Mouse (Mus musculus) CD4-positive, CD25-positive, alpha-beta regulatory T cell, adult 4 months (primary cell): ENCODE results near the gene Rnf135. TPM values are rescaled to one million over a fixed set of nuclear protein-coding genes. Genes with fewer than 3 reads are reported as not detected.
"Not testable (repeated sequence)": the region's sequence is repeated elsewhere in the genome, so short reads cannot be mapped to it uniquely, and the experiment has no call there.

ENCODE experiments used
- ATAC-seq: one replicate; pipeline ENCODE4 v1.8.0; 2017
- polyA plus RNA-seq, 2 experiments: library from polyadenylated mRNA; unstranded; fragments of 100-300 nt; shearing (Covaris generic); gene quantifications; one replicate each; pipeline ENCODE4 v1.2.1; 2017

Gene Rnf135
- polyA plus RNA-seq, 2 experiments from 2014 or later: 8.4 to 11.3 TPM

DNA sequence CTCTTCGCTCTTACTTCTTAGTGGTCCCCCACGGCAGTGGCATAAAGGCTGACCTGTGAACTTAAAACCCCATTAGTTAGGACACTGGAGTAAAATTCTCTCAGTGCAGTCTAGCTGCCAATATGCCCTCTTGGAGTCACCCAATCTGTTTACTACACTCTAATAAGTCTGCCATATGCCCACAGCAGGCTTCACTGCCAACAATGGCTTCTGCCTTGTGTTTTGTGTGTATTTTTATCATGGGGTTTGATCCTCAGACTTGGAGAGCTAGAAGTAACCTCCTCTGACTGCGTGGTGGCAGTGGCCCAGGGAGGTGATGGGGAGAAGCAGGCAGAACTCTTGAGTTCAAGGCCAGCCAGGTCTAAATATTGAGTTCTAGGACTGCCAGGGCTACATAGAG is 20.4 kb downstream of the Rnf135 start:
- no peak for ATAC-seq

DNA sequence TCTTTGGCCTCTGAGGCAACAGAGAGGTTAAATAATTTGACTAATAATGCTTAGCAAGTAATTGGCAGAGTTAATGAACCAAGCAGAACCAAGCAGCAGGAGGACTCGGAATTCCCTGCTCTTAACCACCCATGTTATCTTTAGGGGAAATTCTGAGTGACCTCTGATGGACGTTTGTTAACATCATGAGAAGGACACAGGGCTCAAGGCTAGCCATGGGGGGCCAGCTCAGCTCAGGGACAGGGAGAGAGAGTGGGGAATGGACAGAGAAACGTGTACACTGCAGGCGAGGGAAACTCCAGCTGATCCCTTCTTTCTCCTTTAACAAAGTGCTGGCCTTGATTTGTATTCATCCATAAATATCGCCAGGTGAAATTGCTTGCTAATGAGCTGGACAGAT is 21.3 kb downstream of the Rnf135 start:
- ATAC-seq: no peak

DNA sequence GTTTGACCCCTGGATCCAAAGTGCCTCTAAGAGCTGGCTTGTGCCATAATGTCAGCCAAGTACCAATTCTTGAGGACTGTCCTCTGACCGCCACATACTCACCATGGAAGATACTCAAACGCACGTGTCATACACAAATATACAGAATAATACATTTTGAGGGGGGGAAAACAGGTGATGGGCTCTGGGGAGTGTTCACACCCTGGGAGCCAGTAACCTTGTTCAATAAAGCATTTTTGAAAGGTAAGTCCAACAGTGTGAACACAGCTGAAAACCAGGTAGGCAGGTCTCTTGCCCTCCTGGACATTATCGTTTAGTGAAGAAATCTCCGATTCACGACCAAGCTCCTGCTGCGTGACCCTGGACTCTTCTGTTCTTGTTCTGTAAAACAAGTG is 24.8 kb downstream of the Rnf135 start:
- ATAC-seq: no peak

DNA sequence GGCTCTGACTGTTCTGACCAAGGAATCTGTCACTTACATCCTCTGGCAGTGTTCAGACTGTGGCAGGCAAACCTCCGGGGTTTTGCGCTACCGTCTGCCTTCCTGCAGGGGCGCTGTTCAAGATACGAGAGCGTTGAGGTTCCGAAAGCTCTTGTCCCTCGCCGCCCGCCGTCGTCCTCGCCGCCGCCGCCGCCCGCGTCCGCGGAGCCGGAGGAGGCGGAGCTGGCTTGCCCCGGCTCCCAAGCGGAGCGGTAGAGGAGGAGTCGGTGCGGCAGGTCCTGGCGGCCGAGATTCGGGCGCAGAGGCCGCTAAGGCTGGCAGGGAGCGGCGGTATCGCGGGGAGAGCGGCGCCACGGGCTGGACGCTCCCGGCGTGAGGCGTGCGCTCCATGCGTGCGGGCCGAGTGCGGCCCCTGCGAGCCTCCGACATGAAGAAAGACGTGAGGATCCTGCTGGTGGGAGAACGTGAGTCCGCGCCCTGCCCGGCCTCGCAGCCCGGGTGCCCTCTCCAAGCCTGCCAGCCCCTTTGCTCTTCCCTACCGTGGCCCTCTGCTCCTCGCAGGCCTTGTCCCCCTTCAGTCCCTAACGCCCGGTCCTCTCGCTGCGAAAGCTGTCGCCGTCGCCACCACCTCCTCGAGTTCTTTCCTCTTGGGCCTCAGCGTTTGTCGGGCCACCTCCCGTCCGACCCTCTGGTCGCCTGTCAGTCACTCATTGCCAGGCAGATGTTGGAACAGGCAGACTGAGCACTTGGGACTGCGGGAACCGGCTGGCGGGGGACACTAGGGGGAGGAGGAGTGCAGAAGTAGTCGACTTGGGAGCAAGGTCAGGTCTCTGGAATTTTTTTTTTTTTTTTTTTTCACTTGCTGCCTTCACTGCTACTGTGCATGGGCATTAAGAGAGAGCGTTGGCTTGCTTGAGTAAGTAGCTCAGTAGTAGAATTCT is 25.5 kb downstream of the Rnf135 start, which contains the start of gene Rhot1:
Rhot1 (plus strand) TSS at position 160 of the 941 bp plus-strand sequence.
- peak; percentile 93 for ATAC-seq

- no peak for ATAC-seq
Observed at GRCm38 (mm10) chr11:80210321-80210720, 26.7 kb downstream of the Rnf135 start.

- no peak for ATAC-seq
Observed at GRCm38 (mm10) chr11:80212282-80212681, 28.6 kb downstream of the Rnf135 start.

DNA sequence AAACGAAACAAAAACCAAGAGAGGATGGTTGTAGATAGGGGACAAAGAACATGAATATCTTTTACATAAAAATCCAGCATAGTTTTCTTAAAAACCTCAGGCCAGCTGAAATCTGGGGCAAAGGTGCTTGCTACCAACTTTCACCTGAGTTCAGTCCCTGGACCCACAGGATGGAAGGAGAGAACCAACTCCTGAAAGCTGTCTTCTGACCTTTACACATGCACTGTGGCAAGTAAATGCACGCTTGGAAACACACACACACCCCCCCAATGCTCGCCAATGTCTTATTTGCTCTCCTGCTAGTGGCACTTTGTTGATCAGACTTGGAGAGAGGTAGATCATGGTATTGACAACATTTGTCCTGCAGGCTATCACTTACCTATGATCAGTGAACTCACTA is 31.6 kb downstream of the Rnf135 start:
- ATAC-seq: no peak

GRCm38 (mm10) chr11:80218657-80219293 is 35.1 kb downstream of the Rnf135 start:
- no peak for ATAC-seq

DNA sequence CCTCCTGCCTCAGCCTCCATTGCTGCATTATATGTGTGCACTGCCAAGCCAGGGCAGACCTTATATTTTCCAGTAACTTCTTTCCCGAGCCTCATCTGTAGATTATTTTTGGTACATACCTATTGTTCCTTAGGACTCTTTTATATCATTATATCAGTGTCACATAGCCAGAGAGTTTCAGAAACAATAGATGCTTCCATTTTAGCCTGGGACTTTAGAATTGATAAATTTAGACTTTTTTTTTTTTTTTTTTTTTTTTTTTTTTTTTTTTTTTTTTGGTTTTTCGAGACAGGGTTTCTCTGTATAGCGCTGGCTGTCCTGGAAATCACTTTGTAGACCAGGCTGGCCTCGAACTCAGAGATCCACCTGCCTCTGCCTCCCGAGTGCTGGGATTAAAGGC is 46.4 kb downstream of the Rnf135 start:
- ATAC-seq: not testable (repeated sequence)

DNA sequence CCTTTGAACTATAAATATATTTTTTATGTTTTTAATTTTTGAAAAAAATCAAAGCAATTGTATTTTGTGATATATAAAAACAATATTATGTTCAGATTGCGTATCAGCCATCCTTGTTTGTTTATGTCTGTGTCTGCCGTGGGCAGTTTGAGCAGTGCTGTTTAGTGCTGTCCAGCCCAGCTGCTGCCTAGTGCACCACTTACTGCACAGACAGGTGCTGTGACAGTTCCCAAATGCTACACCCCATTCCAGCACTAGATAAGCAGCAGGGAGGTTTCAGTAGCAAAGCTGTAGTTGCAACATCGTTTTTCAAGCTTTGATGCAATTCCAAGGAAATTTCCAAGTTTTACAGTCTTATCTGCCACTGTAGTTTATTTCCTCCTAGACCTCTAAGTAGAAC is 53.6 kb downstream of the Rnf135 start:
- no peak for ATAC-seq

DNA sequence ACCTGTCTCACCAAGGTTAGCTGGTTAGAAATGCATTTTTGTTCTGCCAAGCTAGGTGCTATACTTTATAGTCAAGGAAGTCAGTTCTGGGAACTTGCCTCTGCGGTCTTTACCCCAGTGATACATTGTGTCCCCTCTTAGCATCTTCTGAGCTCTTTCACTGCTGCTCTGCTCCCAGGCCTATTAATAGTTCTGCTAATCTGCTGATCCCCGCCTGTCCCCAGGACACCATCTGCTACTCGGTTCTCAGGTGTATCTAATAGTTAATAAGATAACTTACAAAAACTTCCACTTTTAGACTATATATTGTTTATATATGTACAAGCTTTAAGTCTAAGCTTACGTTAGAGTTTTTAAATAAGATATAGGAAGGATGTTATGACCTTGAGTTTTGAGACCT is 54.7 kb downstream of the Rnf135 start:
- ATAC-seq: no peak

GRCm38 (mm10) chr11:80247026-80247425 is 63.4 kb downstream of the Rnf135 start:
- no peak for ATAC-seq

- no peak for ATAC-seq
Observed at GRCm38 (mm10) chr11:80248531-80248930, 64.9 kb downstream of the Rnf135 start.

Other genes starting within 250 kb of the Rnf135 start
- 10 to 100 TPM; 39.3 to 52.3 TPM for gene Utp6, start 221.5 kb upstream of the Rnf135 start, polyA plus RNA-seq
- 10 to 100 TPM; 22.3 to 33.0 TPM for gene Suz12, start 190.7 kb upstream of the Rnf135 start, polyA plus RNA-seq
- gene Crlf3, start 102.9 kb upstream of the Rnf135 start, polyA plus RNA-seq: 100 to 1,000 TPM; 125 to 134 TPM
- gene Atad5, start 94.5 kb upstream of the Rnf135 start, polyA plus RNA-seq: 1 to 10 TPM; 3.5 to 3.6 TPM
- gene Tefm, start 41.7 kb upstream of the Rnf135 start, polyA plus RNA-seq: 10 to 100 TPM; 26.0 to 35.7 TPM
- under 1 TPM in 1 of 2 experiments, not detected in 1; 0.17 TPM for gene Adap2, start 29.7 kb upstream of the Rnf135 start, polyA plus RNA-seq
- gene Rhot1, start 25.2 kb downstream of the Rnf135 start, polyA plus RNA-seq: 10 to 100 TPM; 25.1 to 28.2 TPM
- 1 to 10 TPM in 1 of 2 experiments, under 1 TPM in 1; 0.82 to 1.6 TPM for gene Rhbdl3, start 117.1 kb downstream of the Rnf135 start, polyA plus RNA-seq
- gene 5730455P16Rik, start 194.2 kb downstream of the Rnf135 start, polyA plus RNA-seq: 10 to 100 TPM; 10.4 to 15.6 TPM
- 100 to 1,000 TPM; 270 to 312 TPM for gene Zfp207, start 199.4 kb downstream of the Rnf135 start, polyA plus RNA-seq
- 100 to 1,000 TPM; 258 to 279 TPM for gene Psmd11, start 244.8 kb downstream of the Rnf135 start, polyA plus RNA-seq